Mouse (Mus musculus) myocyte (in vitro differentiated cells): ENCODE results near the gene Gpr160.

Source experiments
- CEBPB ChIP-seq: IDR thresholded peaks from 2 replicates; pipeline ENCODE4 v1.6.1; 2011; ENCODE audit warnings: mild to moderate bottlenecking, moderate library complexity; ENCODE audit not compliant: poor library complexity, insufficient read depth, severe bottlenecking
- E2F4 ChIP-seq: IDR thresholded peaks from one replicate; pipeline ENCODE4 v1.6.1; 2011; ENCODE audit warnings: mild to moderate bottlenecking, control low read depth, moderate library complexity; ENCODE audit not compliant: insufficient read depth
- MAX ChIP-seq: IDR thresholded peaks from one replicate; pipeline ENCODE4 v1.6.1; 2011; ENCODE audit warnings: low read depth, mild to moderate bottlenecking, control low read depth
- MYOD1 ChIP-seq, 3 experiments: IDR thresholded peaks; one replicate each; pipeline ENCODE4 v1.6.1; 2011; ENCODE audit warnings: control low read depth in 2 of 3, low read depth in 2 of 3, mild to moderate bottlenecking in 2 of 3, moderate library complexity in 1 of 3; ENCODE audit not compliant: insufficient read length in 2 of 3, control insufficient read depth in 1 of 3
- MYOG ChIP-seq, 3 experiments: IDR thresholded peaks; one replicate each; pipeline ENCODE4 v1.6.1; 2011; ENCODE audit warnings: control low read depth in 2 of 3, low read depth in 2 of 3, mild to moderate bottlenecking in 2 of 3; ENCODE audit not compliant: insufficient read length in 2 of 3, control insufficient read depth in 1 of 3, insufficient read depth in 1 of 3
- POLR2A ChIP-seq: IDR thresholded peaks from one replicate; pipeline ENCODE4 v1.6.1; 2011; ENCODE audit warnings: low read depth, mild to moderate bottlenecking, control low read depth, moderate library complexity; ENCODE audit not compliant: insufficient read length
- REST ChIP-seq: IDR thresholded peaks from one replicate; pipeline ENCODE4 v1.6.1; 2011; ENCODE audit warnings: mild to moderate bottlenecking, control low read depth, moderate library complexity; ENCODE audit not compliant: insufficient read depth, insufficient read length
- SRF ChIP-seq: IDR thresholded peaks from one replicate; pipeline ENCODE4 v1.6.1; 2011; ENCODE audit warnings: low read depth; ENCODE audit not compliant: control insufficient read depth, insufficient read length
- TCF12 ChIP-seq: IDR thresholded peaks from one replicate; pipeline ENCODE4 v1.6.1; 2011; ENCODE audit warnings: mild to moderate bottlenecking, control low read depth; ENCODE audit not compliant: poor library complexity, insufficient read depth, severe bottlenecking
- USF1 ChIP-seq: IDR thresholded peaks from one replicate; pipeline ENCODE4 v1.6.1; 2011; ENCODE audit warnings: low read depth, mild to moderate bottlenecking, control low read depth, moderate library complexity

DNA sequence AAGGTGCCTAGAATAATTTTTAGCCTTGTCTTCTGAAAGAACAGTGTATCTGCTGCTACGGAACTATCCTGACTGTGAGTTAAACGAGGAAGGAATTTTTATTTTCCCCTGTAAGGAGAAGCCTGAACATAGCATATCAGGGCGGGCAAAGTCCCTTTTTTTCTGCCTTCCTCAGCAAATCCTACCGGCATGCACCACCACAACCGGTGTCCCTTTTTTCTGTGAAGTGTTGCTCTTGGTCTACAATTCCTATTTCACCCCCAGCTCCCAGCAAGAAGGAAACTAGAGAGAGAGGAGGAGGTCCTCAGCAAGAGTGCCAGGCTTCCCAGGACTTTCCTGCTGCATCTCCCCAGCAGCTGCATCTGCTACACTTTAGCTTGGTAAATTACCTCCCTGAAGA is 2.2 kb upstream of the Gpr160 start:
- no peak for TF ChIP-seq POLR2A
- TF ChIP-seq REST, result no peak
- TF ChIP-seq MAX, result no peak
- TF ChIP-seq MYOD1 (IDR thresholded peaks at IDR 0.05; ENCODE audit: control insufficient read depth in 1 of 3, insufficient read length in 2 of 3, low read depth in 2 of 3), result no peak
- no peak for TF ChIP-seq E2F4
- no peak for TF ChIP-seq TCF12
- TF ChIP-seq CEBPB, result no peak
- TF ChIP-seq MYOG (IDR thresholded peaks at IDR 0.05; ENCODE audit: control insufficient read depth in 1 of 3, insufficient read depth in 1 of 3, insufficient read length in 2 of 3, low read depth in 2 of 3), result no peak
- no peak for TF ChIP-seq SRF
- TF ChIP-seq USF1, result no peak
